Mouse (Mus musculus) common myeloid progenitor, adult 5-6 weeks (primary cell): Measurements from ENCODE around the gene Trappc2l. TPM values are rescaled to one million over a fixed set of nuclear protein-coding genes. Genes with fewer than 3 reads are reported as not detected.
A peak's percentile ranks its signal among the peaks of the same experiment; 100 is the strongest.

ENCODE experiments used
- ATAC-seq: replicated peaks from 2 replicates; pipeline ENCODE4 v1.8.0; 2016; ENCODE audit warnings: low read depth, mild to moderate bottlenecking, moderate TSS enrichment, inconsistent platforms; ENCODE audit not compliant: poor library complexity, severe bottlenecking
- total RNA-seq: library from RNA; stranded (forward); fragments of 200-1000, 187-1606 nt; gene quantifications from 2 replicates; pipeline ENCODE4 v1.2.3, GENCODE M21; 2017

The Trappc2l gene
- total RNA-seq, 1 experiment from 2014 or later: 12.8 TPM

DNA sequence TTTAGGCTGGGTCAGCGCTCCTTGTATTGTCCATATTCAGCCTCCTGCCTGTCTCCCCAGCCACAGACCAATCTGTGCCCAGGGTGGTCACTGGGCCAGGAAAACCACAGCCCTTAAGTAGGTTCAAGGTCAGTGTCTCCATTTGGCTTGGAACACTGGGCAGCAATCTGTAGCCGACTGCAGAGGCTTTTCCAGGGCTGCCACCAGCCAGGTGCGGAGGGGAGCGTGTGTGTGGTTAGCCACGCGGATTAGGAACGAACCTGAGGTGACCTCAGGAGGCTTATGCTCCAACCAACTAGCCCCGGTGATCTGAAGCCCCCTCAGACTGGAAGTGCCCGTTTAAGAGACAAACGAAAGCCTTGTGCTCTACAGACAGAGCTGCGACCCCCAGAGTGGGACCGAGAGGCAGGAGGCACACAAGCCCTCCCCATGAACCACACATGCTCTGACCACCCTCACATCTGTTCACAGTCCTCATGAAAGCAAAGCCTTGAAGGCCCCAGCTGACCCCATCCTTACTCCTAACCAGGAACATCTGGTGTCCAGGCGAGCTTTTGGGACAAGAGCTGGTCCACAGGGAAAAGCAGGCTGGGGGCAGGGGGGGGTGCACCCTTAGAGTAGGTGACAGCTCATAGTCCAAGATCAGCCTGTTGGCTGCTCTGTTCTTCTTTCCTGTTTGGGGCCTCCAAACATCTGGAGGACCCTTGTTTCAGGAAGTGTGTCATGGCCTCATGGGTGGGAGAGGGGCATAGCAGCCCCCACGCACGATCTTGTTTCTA is 36.9 kb downstream of the Trappc2l start:
- ATAC-seq: no peak

DNA sequence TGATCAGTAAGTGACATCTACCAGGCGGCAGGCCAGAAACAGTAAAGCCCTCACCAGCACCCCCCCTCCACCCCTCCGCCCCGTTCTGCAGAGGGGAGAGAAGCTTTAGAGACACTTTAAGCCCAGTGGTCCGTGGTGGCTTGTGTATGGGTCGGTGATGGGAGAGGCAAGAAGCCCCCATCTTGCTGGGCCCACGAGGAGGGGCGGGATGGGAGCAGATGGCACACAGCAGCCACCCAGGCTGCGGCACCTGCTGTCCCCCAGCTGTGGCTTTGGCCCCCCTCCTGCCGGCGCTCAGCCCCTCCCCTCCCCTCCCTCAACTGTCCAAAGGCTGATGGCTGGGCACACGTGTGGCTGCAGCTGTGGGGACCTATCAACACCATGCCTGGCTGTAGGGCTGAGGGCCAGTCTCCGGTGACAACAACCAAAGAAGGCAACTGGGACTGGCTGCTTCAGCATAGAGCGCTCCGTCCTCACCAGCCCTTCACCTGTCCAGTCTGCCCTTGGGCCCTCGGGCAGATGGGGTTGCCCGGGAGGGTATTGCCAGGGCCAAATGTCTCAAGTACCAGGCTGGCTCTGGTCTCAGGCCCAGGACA is 40.0 kb downstream of the Trappc2l start:
- ATAC-seq: no peak

DNA sequence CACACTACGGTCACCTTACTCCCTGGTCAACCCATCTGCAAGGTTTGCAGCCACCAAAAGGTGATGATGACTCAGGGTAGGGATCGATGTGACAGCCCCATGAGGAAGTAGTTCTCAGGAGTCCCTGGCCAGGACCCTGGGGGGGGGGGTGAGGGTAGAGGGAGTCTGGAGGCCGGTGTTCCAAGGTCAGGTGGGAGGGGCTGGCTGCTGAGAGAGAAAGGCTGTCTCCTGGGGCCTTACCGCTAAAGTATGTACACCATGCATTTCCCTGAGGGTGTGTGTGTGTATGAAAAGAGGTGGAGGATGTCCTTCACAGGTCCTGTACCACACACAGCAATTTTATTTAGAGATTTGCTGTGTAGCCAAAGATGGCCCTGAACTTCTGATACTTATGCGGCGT is 41.2 kb downstream of the Trappc2l start:
- no peak for ATAC-seq

DNA sequence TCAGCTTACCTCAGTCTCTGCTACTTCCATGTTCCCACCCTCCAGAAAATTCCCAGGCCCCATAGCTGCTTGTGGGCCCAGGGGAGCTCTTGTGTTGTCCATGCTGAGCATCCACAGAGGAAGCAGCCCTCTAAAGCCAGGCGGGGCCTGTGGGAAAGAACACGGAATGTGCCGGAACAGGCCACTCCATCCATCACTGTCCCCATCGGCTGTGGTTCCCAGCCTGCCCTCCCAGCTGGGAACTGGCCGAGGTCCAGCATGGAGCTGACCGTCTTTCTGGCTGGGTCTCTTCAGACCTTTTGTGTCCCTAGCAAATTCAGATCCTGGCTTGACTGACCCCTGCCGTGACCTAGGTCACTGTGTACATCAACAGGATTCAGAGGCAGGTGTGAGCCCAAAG is 43.3 kb downstream of the Trappc2l start:
- no peak for ATAC-seq

DNA sequence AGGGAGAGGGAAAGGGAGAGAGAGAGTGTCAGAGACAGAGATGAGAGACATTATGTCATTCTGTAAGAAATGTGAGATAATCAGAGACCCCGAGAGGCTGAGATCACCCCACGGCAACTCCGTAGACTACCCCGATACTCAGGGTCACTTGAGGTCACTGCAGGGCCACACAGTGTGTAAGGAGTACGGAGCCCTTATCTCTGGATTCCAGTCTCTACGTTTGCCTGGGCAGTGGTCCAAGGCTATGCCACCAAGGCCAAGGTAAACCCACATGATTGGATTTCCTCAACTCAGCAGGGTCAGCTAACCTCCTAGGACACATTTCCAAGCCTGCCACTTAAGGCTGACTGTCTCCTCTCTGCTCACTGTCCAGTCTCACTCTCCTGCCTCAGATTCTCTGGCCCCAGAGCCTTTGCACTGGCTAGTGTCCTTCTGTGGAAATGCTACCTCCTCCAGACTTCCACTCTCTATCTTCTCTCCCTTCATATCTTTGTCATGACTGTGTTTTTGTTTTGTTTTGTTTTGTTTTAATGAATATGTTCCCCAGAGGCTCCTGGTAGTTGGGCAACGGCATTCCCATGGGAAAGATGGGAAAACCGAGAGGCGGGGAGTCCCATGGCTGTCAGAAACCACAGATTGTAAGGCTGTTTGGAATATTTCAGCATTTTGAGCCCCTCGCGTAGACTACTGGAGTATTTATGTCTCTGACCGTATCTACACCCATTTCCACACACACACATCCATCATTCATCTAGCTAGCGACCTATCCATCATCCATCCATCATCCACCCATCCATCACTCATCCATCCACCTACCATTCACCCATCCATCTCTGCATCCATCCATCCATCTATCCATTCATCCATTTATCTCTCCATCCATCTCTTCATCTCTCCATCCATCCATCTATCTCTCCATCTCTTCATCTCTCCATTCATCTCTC is 44.9 kb downstream of the Trappc2l start:
- peak; percentile 56; the same call in 1 of the 2 replicates for ATAC-seq

DNA sequence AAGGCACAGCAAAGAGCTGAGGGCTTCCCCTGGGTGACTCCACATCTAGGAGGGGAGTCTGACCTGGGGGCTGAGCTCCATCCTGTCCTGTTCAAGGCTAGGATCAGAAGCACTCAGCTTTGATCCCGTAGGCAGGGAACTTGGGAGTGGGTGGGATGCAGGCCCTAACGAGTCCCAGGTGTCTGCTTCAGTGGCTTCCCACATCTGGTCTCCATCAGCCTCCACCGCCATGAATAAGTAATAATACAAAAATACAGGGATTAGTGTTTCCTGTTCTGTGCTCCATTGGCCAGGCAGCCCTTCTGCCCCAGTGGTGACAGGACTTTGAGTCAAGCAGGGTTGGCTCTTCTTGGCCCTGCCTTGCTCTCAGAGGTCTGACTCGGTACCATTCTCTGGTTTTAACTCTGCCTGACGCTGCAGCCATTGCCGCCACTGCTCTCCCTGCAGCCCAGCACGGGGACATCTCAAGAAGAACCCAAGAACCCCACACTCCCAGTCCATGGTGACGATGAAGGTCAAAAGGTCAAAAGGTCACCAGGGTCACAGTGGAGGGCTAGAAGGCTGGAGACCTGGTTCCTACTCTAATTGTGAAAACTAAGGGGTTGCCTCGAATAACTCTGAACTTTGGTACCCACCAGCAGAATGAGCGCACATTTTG is 46.8 kb downstream of the Trappc2l start:
- ATAC-seq: no peak

DNA sequence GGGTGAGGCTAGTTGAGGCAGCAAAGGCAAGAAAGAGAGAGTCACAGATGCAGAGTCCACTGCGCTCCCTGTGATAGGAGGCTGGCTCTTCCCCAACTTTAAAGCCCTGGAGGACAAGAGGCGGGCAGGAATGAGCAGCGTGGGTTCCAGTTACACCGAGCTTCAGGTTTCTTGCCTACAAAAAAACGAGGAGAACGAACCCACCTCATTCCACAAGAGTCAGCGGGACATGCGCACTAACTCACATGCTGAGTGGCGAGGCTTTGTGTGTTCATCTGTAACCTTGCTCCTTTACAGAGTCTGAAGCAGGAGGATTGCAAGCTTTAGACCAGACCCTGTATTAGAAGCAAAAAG is 47.3 kb downstream of the Trappc2l start:
- no peak for ATAC-seq

DNA sequence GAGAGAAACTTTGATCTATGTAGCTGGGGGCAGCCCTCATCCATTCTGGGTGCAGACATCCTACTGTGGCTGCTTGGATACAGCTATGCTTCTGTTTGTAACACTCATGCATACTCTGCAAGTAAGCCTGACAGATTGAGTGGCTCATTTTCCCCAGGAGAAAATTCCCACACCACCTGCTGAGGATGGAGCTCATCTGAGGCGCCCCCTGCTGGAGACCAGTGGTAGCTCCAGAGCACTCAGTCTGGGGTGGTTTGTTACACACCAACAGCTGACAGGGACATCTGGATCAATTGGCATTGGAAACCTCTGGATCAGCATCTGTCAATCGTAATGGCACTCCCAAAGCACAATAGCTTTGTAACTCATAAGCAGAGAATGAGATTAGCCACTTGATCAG is 48.6 kb downstream of the Trappc2l start:
- ATAC-seq: no peak

DNA sequence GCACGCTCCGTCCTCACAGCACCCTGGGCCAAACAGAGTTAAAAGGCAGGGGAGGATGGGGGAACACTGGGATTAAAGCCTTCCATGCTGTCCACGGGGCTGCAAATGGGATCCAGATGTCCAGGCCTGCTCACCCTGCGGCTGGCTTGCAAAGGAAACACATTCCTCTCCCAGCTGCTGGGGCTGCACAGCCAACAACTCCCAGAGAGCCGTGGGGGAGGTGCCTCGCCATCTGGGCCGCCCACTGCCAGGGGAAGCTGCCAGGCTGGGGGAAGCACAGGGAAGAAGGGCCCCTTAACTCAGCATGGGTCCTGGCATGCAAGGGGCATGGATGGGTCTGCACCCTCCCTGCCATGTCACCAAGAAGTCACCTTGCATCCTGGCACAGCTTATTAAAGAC is 49.7 kb downstream of the Trappc2l start:
- no peak for ATAC-seq

DNA sequence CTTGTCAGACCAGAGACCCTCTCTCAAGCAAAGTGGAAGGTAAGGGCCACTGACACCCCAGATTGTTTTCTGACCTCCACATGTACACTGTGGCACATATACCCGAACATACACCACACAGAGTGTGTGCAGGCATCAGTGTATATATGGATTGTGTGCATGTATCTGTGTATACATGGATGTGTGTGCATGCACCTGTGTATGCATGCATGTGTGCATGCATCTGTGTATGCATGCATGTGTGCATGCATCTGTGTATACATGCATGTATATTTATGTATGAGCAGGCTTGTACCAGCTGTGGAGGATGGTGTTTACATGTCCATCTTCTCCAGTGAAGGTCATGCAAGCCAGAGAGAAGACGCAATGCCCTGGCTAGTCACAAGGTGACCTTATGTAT is 50.5 kb downstream of the Trappc2l start:
- ATAC-seq: no peak

DNA sequence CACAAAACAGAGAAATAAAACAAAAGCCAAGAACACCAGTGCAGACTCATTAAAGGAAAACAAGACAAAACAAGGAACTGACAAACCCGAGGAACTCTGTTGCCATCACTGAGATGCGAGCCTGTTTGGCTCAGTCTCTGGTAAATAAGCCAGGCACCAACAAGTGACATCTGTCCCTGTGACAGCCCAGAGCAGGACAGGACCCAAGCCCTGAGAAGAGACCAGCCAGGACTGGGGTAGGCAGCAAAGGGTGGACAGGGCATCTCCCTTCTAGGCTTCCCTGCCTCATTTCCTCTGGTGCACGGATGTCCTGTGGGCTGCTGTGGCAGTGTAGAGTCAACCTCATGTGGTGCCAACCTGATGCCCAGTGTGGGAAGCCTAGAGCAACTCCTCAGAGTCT is 51.7 kb downstream of the Trappc2l start:
- ATAC-seq: no peak

DNA sequence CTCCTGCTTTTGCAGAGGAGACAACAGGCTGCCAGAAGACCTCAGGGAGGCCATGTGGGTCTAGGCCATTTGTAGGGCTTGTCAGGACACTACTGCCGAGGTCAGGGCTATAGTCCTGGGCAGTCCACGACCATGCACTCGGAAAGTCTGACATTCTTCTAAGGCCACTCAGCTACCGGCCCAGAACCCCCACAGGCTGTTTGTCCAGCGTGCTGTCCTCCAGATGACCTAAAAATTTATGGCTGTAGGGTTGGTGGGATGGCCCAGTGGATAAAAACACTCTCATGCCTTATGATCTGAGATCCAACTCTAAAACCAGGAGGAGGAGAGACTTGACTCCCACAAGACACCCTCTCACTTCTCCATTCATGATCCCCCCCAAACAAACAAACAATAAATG is 52.2 kb downstream of the Trappc2l start:
- no peak for ATAC-seq

DNA sequence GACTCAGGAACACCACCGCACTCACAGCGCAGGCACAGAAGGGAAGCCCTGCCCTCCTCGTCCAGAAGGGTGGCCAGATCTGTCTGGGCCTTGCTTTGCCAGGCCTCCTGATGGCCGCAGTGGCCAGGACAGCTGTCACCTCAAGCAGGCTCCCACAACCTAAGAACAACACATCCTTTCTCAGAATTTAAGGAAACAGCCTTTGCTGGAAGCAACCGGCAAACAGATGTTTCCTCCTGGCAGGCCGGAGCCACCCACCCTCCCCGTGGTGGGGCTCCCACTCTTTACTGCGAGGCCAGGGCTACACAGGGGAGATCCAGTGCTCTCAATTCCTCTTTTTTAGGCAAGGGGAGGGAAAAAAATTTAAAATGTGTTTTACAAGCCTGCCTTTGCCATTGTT is 53.8 kb downstream of the Trappc2l start:
- ATAC-seq: peak; percentile 51

DNA sequence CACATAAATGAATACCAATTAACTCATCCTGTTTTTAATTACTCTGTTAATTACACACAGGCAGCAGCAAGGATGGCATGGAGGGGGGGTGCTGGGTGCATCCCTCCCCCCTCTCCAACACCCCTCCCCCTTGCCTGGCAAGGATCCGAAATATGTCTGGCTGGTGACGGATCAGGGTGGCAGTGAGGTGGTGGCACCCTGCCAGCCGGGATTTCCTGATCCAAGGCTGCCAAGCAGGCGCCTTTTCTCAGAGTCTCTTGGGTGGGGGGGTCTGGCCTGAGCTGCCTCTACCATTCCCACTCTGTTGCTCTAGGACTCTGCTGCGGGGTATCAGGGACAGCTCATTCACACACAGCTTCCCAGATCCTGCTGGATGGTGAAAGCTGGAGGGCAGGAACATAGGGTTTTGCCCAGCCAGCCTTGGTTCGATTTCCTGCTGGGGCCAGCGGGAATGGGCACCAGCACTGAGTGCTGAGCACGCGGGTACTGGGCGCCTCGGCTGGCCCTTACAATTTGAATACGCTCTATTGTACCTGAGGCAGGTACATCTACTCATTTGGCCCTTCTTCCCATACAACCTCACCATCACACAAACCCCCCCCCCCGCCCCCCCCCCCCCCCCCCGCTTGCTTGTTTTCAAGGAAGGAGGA is 54.4 kb downstream of the Trappc2l start:
- ATAC-seq: 0 out of 2 replicates have a peak, but pooled peaks have one; percentile 7

Other genes with a start within 250 kb of the Trappc2l start
- 68.9 and 81.0 TPM in 2 replicates for gene Zc3h18, start 235.0 kb upstream of the Trappc2l start, total RNA-seq
- gene Il17c, start 189.6 kb upstream of the Trappc2l start, total RNA-seq: 0.96 TPM in 1 of 2 replicates, not detected in the other
- gene Cyba, start 178.7 kb upstream of the Trappc2l start, total RNA-seq: 42.2 and 44.6 TPM in 2 replicates
- gene Mvd, start 168.2 kb upstream of the Trappc2l start, total RNA-seq: 1.2 and 3.2 TPM in 2 replicates
- not detected in 2 replicates for gene Snai3, start 150.9 kb upstream of the Trappc2l start, total RNA-seq
- gene Rnf166, start 135.6 kb upstream of the Trappc2l start, total RNA-seq: 28.9 and 31.6 TPM in 2 replicates
- 7.8 and 26.5 TPM in 2 replicates for gene Ctu2, start 135.5 kb upstream of the Trappc2l start, total RNA-seq
- 19.4 and 22.3 TPM in 2 replicates for gene Piezo1, start 60.3 kb upstream of the Trappc2l start, total RNA-seq
- 38.7 and 53.3 TPM in 2 replicates for gene Cdt1, start 43.6 kb upstream of the Trappc2l start, total RNA-seq
- gene Aprt, start 34.7 kb upstream of the Trappc2l start, total RNA-seq: 72.1 and 79.3 TPM in 2 replicates
- gene Galns, start 177 bp upstream of the Trappc2l start, total RNA-seq: 12.8 and 13.2 TPM in 2 replicates
- gene Pabpn1l, start 11.1 kb downstream of the Trappc2l start, total RNA-seq: not detected in 2 replicates
- gene Cbfa2t3, start 87.5 kb downstream of the Trappc2l start, total RNA-seq: 9.0 and 28.2 TPM in 2 replicates
- 7.3 and 7.9 TPM in 2 replicates for gene Acsf3, start 163.8 kb downstream of the Trappc2l start, total RNA-seq
- gene Cdh15, start 236.3 kb downstream of the Trappc2l start, total RNA-seq: not detected in 2 replicates